Mouse (Mus musculus): ENCODE data around the gene Klk1b9. TPM values are rescaled to one million over a fixed set of nuclear protein-coding genes. Genes with fewer than 3 reads are reported as not detected.
"Not testable (repeated sequence)": the region's sequence is repeated elsewhere in the genome, so short reads cannot be mapped to it uniquely, and the experiment has no call there.

Gene Klk1b9
- polyA plus RNA-seq, 1 experiment from 2014 or later = not detected

DNA sequence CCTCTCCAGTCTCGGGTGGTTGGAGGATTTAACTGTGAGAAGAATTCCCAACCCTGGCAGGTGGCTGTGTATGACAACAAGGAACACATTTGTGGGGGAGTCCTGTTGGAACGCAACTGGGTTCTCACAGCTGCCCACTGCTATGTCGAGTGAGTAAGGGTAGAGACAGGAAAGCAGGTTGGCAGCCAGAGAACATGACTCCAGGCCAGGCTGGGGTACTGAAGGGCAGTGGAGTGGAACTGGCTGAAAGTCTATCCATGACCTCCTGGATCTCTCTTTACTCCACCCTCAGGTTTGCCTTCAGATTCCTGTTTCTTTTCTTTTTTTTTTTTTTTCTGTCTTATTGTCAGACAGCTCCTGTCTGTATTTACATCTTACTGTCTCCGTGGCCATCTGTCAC lies 23.2 kb upstream of the Klk1b9 start:
- Histone ChIP-seq H3K27me3 (ENCODE audit: control insufficient read depth, insufficient read depth, low read length) (no peaks in the 10 kb centered on the region), H3K4me1 (ENCODE audit: control insufficient read depth, insufficient read depth, low read length) (no peaks in the 10 kb centered on the region), H3K9me3 (replicated peaks; ENCODE audit: control insufficient read depth, low read length) (no peaks in the 10 kb centered on the region), H3K4me3 (ENCODE audit: low read depth, low read length) (no peak overlapping the region), H3K9ac (ENCODE audit: low read depth, low read length) (no peak overlapping the region), H3K27ac (ENCODE audit: low read depth, low read length) (no peak overlapping the region), H3K4me2 (no peak overlapping the region), H3K36me3 (ENCODE audit: control insufficient read depth, insufficient read depth, low read length) (no peaks in the 10 kb centered on the region)
- ATAC-seq (replicated peaks; ENCODE audit: insufficient number of reproducible peaks, low FRiP score, low TSS enrichment) = no peak
- 60% methylated on average over 4 of the region's 4 CpGs for WGBS (ENCODE audit: insufficient replicate concordance)

DNA sequence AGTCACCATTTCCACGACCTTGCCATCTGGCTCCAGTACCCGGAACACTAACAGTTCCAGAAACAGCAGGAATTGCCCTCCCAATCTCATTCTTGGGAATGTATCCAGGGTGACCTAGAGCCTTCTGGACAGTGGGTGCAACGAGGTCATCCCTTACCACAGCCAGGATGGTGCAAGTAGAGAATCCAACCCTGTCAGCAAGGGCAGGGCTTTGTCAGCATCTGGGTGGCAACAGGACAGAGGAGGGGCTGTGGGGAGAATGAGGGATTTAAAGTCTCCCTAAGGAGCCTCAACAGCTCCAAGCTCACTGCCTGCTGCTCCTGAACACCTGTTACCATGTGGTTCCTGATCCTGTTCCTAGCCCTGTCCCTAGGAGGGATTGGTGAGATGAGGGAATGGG lies 9.4 kb upstream of the Klk1b9 start, which contains the start of gene Klk1b1:
Klk1b1 (plus strand) TSS at position 301 of the 400 bp plus-strand sequence.
- Histone ChIP-seq H3K4me2 (no peak within 1 kb of the TSS), H3K36me3 (ENCODE audit: control insufficient read depth, insufficient read depth, low read length) (no peaks in the 10 kb centered on the region), H3K4me3 (ENCODE audit: low read depth, low read length) (no peak within 1 kb of the TSS), H3K9ac (ENCODE audit: low read depth, low read length) (no peak within 1 kb of the TSS), H3K9me3 (replicated peaks; ENCODE audit: control insufficient read depth, low read length) (no peaks in the 10 kb centered on the region), H3K27me3 (ENCODE audit: control insufficient read depth, insufficient read depth, low read length) (no peaks in the 10 kb centered on the region), H3K27ac (ENCODE audit: low read depth, low read length) (no peak within 1 kb of the TSS), H3K4me1 (ENCODE audit: control insufficient read depth, insufficient read depth, low read length) (no peaks in the 10 kb centered on the region)
- 61% methylated on average over 3 of the region's 3 CpGs for WGBS (ENCODE audit: insufficient replicate concordance)
- no peak for ATAC-seq (replicated peaks; ENCODE audit: insufficient number of reproducible peaks, low FRiP score, low TSS enrichment)

DNA sequence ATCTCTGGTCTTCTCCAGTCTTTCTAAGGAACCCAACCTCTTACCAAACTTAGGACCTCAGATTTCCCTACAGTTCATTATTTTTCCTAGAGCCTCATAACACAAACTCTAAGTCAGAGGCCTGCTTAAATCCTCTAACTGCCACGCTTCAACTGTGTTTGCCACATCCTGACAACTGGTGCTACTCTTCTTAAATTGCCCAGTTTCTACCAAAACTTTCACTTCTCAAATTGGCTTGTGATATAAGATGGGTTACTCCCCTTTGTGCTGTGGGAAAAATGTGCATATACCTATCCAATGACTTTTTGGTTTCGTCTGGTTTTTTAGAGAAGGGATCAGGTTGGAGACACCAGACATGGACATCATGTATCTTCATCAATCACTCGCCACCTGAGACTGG lies 8.8 kb upstream of the Klk1b9 start:
- 76% methylated on average over 3 of the region's 3 CpGs for WGBS (ENCODE audit: insufficient replicate concordance)
- no peaks in the 10 kb centered on the region for H3K9me3 ChIP-seq (replicated peaks; ENCODE audit: control insufficient read depth, low read length)
- H3K4me2 ChIP-seq = no peak overlapping the region
- H3K27ac ChIP-seq (ENCODE audit: low read depth, low read length) = no peak overlapping the region
- no peak overlapping the region for H3K4me3 ChIP-seq (ENCODE audit: low read depth, low read length)
- H3K4me1 ChIP-seq (ENCODE audit: control insufficient read depth, insufficient read depth, low read length) = no peaks in the 10 kb centered on the region
- no peaks in the 10 kb centered on the region for H3K27me3 ChIP-seq (ENCODE audit: control insufficient read depth, insufficient read depth, low read length)
- no peak for ATAC-seq (replicated peaks; ENCODE audit: insufficient number of reproducible peaks, low FRiP score, low TSS enrichment)
- H3K9ac ChIP-seq (ENCODE audit: low read depth, low read length) = no peak overlapping the region
- H3K36me3 ChIP-seq (ENCODE audit: control insufficient read depth, insufficient read depth, low read length) = no peaks in the 10 kb centered on the region

DNA sequence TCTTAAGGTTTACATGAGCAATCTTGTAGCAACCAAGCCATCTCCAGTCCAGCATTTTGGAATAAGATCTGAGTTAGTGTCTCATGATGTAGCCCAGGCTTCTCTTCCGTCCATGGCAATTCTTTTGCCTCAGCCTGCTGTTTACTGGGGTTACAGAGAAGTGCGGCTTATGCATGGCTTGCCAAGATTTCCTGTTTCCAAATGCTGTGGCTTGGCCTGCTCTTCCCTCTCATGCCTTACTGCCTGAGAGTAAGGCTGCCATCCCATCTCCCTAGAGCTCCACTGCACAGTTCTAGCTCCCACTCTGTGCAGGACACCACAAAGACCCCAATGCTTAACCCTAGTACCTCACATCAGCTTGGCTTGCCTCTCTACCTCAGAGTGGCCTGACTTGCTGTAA lies 8.2 kb upstream of the Klk1b9 start:
- 80% methylated on average over 2 of the region's 2 CpGs for WGBS (ENCODE audit: insufficient replicate concordance)
- Histone ChIP-seq H3K27me3 (ENCODE audit: control insufficient read depth, insufficient read depth, low read length) (no peaks in the 10 kb centered on the region), H3K9ac (ENCODE audit: low read depth, low read length) (no peak overlapping the region)

DNA sequence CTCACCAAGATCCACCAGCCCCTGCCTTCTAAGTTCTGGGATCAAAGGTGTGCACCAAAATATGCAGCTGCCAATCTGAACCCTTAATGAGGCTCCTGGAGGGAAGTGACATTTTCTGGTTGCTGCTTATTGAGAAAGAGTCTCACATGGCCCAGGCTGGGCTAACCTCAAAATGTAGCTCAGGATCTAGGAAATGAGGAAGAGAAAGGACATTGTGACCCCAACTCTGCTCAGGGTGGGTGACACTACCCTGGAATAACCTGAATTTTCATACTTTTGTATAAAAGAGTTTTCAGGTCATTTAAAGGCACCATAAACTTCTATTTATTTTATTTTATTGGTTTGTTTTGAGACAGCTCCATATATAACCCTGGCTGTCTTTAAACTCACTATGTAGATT lies 9.8 kb downstream of the Klk1b9 start:
- Histone ChIP-seq H3K9ac (ENCODE audit: low read depth, low read length) (no peak overlapping the region), H3K27me3 (ENCODE audit: control insufficient read depth, insufficient read depth, low read length) (no peaks in the 10 kb centered on the region), H3K36me3 (ENCODE audit: control insufficient read depth, insufficient read depth, low read length) (no peaks in the 10 kb centered on the region), H3K4me1 (ENCODE audit: control insufficient read depth, insufficient read depth, low read length) (no peaks in the 10 kb centered on the region), H3K9me3 (replicated peaks; ENCODE audit: control insufficient read depth, low read length) (no peaks in the 10 kb centered on the region), H3K4me2 (no peak overlapping the region), H3K4me3 (ENCODE audit: low read depth, low read length) (no peak overlapping the region), H3K27ac (ENCODE audit: low read depth, low read length) (no peak overlapping the region)
- ATAC-seq (replicated peaks; ENCODE audit: insufficient number of reproducible peaks, low FRiP score, low TSS enrichment) = no peak

More for the DNA sequence above, 8.2 kb upstream of the Klk1b9 start:
- no peaks in the 10 kb centered on the region for H3K4me1 ChIP-seq (ENCODE audit: control insufficient read depth, insufficient read depth, low read length)
- H3K36me3 ChIP-seq (ENCODE audit: control insufficient read depth, insufficient read depth, low read length) = no peaks in the 10 kb centered on the region
- no peak overlapping the region for H3K4me3 ChIP-seq (ENCODE audit: low read depth, low read length)
- ATAC-seq (replicated peaks; ENCODE audit: insufficient number of reproducible peaks, low FRiP score, low TSS enrichment) = no peak
- no peak overlapping the region for H3K27ac ChIP-seq (ENCODE audit: low read depth, low read length)
- no peak overlapping the region for H3K4me2 ChIP-seq
- H3K9me3 ChIP-seq (replicated peaks; ENCODE audit: control insufficient read depth, low read length) = no peaks in the 10 kb centered on the region

DNA sequence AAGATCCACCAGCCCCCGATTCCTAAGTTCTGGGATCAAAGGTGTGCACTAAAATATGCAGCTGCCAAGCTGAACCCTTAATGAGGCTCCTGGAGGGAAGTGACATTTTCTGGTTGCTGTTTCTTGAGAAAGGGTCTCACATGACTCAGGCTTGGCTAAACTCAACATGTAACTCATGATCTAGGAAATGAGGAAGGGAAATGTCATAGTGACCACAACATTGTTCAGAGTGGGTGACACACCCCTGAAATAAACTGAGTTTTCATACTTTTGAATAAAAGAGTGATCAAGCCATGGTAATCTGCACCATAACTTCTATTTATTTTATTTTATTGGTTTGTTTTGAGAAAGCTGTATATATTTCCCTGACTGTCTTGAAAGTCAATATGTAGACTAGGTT lies 19.0 kb downstream of the Klk1b9 start:
- not testable (repeated sequence) for H3K4me1 ChIP-seq (ENCODE audit: control insufficient read depth, insufficient read depth, low read length); ATAC-seq (replicated peaks; ENCODE audit: insufficient number of reproducible peaks, low FRiP score, low TSS enrichment); H3K4me2 ChIP-seq; H3K9me3 ChIP-seq (replicated peaks; ENCODE audit: control insufficient read depth, low read length); H3K36me3 ChIP-seq (ENCODE audit: control insufficient read depth, insufficient read depth, low read length); H3K9ac ChIP-seq (ENCODE audit: low read depth, low read length); H3K4me3 ChIP-seq (ENCODE audit: low read depth, low read length); H3K27ac ChIP-seq (ENCODE audit: low read depth, low read length); H3K27me3 ChIP-seq (ENCODE audit: control insufficient read depth, insufficient read depth, low read length)
- WGBS (ENCODE audit: insufficient replicate concordance) = 80% methylated on average over 1 of the region's 1 CpGs

DNA sequence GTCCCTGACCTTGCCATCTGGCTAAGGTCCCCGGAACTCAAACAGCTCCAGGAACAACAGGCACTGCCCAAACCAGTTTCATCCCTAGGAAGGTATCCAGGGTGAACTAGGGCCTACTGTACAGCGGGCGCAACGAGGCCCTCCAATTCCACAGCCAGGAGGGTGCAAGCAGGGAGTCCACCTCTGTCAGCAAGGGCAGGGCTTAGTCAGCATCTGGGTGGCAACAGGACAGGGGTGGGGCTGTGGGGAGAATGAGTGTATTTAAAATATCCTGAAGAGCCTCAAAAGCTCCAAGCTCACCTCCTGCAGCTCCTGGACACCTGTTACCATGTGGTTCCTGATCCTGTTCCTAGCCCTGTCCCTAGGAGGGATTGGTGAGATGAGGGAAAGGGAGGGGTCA lies 19.7 kb downstream of the Klk1b9 start, which contains the start of gene Klk1b11:
Klk1b11 (plus strand) TSS at position 301 of the 400 bp plus-strand sequence.
- not testable (repeated sequence) for H3K4me1 ChIP-seq (ENCODE audit: control insufficient read depth, insufficient read depth, low read length); H3K9me3 ChIP-seq (replicated peaks; ENCODE audit: control insufficient read depth, low read length); H3K4me3 ChIP-seq (ENCODE audit: low read depth, low read length); H3K27me3 ChIP-seq (ENCODE audit: control insufficient read depth, insufficient read depth, low read length); H3K36me3 ChIP-seq (ENCODE audit: control insufficient read depth, insufficient read depth, low read length); H3K9ac ChIP-seq (ENCODE audit: low read depth, low read length); ATAC-seq (replicated peaks; ENCODE audit: insufficient number of reproducible peaks, low FRiP score, low TSS enrichment); H3K4me2 ChIP-seq; H3K27ac ChIP-seq (ENCODE audit: low read depth, low read length)
- WGBS (ENCODE audit: insufficient replicate concordance) = 74% methylated on average over 4 of the region's 4 CpGs

DNA sequence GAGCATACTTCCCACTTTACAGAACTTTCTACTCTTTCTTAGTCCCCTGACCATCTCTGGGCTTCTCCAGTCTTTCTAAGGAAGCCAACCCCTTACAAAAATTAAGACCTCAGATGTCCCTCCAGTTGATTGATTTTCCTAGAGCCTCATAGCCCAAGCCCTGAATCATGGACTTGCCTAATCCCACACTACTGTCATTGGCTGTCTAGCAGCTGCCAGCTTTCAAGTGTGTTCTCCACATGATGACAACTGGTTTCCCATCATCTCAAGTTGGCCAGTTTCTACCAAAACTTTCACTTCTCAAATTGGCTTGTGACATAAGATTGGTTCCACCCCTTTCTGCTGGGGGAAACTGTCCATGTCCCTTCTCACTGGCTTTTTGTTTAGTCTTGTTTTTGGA lies 29.0 kb downstream of the Klk1b9 start:
- H3K4me2 ChIP-seq = no peak overlapping the region
- no peak for ATAC-seq (replicated peaks; ENCODE audit: insufficient number of reproducible peaks, low FRiP score, low TSS enrichment)
- no peaks in the 10 kb centered on the region for H3K4me1 ChIP-seq (ENCODE audit: control insufficient read depth, insufficient read depth, low read length)
- H3K27ac ChIP-seq (ENCODE audit: low read depth, low read length) = no peak overlapping the region
- no peak overlapping the region for H3K9ac ChIP-seq (ENCODE audit: low read depth, low read length)
- H3K4me3 ChIP-seq (ENCODE audit: low read depth, low read length) = no peak overlapping the region
- H3K27me3 ChIP-seq (ENCODE audit: control insufficient read depth, insufficient read depth, low read length) = no peaks in the 10 kb centered on the region
- H3K36me3 ChIP-seq (ENCODE audit: control insufficient read depth, insufficient read depth, low read length) = no peaks in the 10 kb centered on the region
- no peaks in the 10 kb centered on the region for H3K9me3 ChIP-seq (replicated peaks; ENCODE audit: control insufficient read depth, low read length)

DNA sequence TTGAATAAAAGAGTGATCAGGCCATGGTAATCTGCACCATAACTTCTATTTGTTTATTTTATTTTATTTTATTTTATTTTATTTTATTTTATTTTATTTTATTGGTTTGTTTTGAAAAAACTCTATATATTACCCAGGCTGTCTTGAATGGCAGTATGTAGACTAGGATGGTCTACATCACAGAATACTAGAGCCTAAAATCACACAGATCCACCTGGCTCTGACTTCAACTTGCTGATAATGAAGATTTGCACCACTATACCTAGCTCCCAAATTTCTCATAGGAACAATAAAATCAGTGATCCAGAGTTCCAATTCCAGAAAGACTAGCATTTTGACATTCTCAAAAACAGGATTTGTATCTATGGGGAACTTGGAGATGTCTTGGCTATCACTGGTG lies 36.0 kb downstream of the Klk1b9 start, which contains the start of gene Klk1b26:
Klk1b26 (plus strand) TSS at position 301 of the 400 bp plus-strand sequence.
- not testable (repeated sequence) for H3K27ac ChIP-seq (ENCODE audit: low read depth, low read length); ATAC-seq (replicated peaks; ENCODE audit: insufficient number of reproducible peaks, low FRiP score, low TSS enrichment); H3K4me2 ChIP-seq; H3K9me3 ChIP-seq (replicated peaks; ENCODE audit: control insufficient read depth, low read length); H3K27me3 ChIP-seq (ENCODE audit: control insufficient read depth, insufficient read depth, low read length); H3K9ac ChIP-seq (ENCODE audit: low read depth, low read length); H3K4me1 ChIP-seq (ENCODE audit: control insufficient read depth, insufficient read depth, low read length); H3K4me3 ChIP-seq (ENCODE audit: low read depth, low read length); H3K36me3 ChIP-seq (ENCODE audit: control insufficient read depth, insufficient read depth, low read length)

All from heart, embryonic 11.5 days (tissue).